Mouse (Mus musculus) left cerebral cortex, adult 18-20 months (tissue): ENCODE measurements around the gene Stra6. TPM values are rescaled to one million over a fixed set of nuclear protein-coding genes. Genes with fewer than 3 reads are reported as not detected.
A peak's percentile ranks its signal among the peaks of the same experiment; 100 is the strongest.

ENCODE experiments used
- DNase-seq, 2 experiments: peaks; one replicate each; pipeline ENCODE4 v3.0.0; 2021 to 2022; ENCODE audit warnings: low spot score in 2 of 2, mixed read lengths in 1 of 2
- total RNA-seq, 2 experiments: library from RNA; stranded (reverse); gene quantifications; 2 replicates each; pipeline ENCODE4 v1.2.3; 2021

Gene Stra6
- total RNA-seq, 2 experiments from 2014 or later: 7.8 to 10.3 TPM

DNA sequence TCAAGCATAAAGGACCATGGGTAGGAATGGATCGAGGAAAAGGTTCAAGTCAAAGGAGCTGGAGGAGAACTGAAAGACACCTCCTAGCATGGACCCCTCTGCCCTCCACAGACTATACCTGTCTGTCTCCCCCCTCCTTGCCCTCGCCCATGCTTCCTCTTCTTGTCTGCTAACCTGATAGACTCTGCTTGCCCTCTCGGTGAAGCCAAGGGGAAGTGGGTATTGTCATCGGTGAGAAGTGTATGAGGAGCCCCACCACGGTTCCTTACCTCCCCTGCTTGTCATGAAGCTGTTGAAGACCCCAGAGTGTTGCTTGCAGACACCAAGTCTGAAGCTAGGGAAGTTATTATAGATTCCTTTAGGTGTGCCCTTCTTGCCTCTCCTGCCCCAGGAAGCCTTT, 96.7 kb downstream of the Stra6 start:
- no peak for DNase-seq

DNA sequence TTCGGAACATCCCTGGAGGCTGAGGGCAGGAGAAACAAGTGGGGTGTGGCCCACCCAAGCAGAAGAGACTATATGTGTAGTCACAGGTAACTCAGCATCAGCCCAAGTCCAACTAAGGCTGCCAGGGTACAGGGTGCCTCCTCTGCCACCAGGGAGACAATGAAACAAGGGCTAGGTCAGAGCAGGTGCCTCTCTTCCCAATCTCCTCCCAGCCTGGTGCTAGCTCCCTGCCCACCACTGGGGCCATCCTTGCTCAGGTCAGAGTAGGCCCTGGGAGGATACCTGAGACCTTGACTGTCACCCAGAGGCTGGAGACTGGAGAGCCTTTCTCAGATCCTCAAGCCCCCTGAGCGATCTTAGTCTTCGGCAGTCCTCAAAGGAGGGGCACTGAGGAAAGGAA, 98.6 kb downstream of the Stra6 start:
- DNase-seq: no peak

DNA sequence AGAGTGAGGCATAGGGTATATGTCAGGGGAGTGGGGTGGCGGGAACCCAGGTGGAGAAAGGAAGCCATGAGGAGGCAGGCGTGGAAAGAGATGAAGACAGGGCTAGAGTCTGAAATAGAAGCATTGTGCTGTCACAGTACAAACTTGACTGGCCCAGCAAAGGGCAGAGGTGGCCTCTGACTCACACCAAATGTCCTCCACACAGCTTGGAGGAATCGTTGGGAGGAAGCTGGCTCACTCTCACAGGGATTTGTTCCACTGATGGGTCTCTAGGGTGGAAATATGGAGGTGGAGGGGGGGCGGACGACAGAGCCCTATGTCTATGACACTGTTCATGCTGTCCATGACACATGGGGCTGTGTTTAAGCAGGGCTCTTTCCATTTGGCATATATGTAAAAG, 99.6 kb downstream of the Stra6 start:
- no peak for DNase-seq

DNA sequence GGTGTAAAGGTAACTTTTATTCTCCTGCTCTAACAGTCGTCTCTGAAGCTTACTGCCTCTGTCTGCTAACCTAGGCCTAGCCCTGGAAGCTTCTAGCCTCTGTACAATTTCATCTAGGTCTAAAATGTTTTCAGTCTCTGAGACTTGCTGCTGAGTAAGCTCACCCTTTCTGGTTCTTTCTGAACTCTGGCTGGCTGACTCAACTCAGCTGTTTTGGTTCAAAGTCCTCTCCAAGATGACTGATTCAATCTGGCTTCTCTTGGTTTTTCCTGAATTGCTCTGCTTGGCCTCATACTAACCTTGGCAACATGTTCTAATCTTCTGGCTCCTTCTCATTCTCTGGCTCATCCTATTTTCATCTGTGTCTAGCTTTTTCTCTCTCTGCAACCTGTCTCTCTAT, 102.2 kb downstream of the Stra6 start:
- no peak for DNase-seq

DNA sequence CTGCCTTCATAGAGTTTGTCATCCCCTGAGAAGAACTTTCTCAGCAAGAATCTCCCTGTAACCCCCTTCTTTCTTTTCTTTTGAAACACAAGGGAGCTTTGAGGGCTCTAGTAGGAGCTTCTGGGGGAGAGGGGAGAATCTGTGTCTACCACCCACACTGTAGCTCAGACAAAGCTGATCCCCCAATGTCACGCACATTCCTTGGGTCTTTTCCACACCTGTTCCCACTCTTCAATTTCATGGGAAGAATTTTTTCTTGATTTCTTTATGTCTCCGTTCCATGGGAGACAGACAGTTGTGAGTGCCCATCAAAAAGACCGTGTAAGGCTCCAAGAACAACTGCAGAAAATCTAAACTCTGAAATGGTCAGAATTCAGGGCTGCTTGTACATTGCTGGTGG, 105.3 kb downstream of the Stra6 start:
- DNase-seq: no peak

DNA sequence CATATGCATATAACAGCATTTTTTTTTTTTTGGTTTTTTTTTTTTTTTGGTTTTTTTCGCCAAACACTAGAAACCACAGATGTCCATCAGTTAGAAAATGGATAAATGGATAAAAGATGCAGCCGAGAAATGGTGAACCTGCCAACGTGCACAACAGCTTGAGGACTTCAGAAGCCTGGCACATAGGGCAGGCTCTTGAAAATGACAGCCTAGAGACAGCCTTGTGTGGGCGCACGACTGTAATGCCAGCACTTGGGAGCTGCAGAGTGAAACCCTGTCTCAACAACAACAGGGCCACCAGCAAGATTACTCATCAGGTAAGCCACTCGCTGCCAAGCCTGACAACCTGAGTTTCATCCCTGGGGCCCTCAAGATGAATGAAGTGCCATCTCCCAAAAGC, 105.8 kb downstream of the Stra6 start:
- DNase-seq: no peak

DNA sequence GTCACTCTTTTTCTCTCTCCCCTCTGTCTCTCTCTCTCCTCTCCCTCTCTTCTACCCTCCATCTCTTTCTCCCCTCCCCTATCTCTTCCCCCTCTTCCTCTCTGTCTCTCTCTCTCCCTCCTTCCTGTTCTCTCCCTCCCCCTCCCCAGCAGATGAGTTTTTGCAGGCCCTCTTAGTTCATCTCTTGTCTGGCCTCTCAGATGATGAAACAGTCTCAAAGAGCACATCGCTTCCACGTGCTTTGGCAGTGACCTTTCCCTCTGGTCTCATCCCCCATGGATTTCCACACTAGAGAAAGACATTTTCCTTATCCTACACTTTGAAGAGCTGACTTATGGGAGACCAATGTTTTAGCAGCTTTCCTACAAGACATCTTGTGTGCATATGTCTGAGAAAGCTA, 109.3 kb downstream of the Stra6 start:
- no peak for DNase-seq

DNA sequence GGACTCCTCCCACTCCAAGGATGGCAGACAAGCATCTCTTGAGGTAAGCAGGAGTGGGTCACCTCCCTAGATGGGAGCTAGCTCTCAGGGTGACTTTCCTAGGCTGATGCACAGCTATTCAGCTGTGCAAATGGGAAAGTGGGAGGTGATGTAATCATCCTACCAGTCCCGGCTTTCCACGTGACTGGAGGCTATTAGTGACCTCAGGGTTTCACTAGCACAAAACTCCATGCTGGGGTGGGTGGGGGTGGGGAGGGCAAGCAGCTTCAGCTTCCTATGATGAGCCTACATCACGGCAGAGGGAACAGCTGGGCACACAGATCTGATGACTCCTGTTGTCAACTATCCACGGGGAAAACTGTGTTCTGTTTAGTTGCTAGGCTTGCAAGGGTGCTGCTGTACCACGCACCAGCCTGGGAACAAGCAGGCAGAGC, 111.2 kb downstream of the Stra6 start:
- peak; percentile 35 to 58 for DNase-seq

DNA sequence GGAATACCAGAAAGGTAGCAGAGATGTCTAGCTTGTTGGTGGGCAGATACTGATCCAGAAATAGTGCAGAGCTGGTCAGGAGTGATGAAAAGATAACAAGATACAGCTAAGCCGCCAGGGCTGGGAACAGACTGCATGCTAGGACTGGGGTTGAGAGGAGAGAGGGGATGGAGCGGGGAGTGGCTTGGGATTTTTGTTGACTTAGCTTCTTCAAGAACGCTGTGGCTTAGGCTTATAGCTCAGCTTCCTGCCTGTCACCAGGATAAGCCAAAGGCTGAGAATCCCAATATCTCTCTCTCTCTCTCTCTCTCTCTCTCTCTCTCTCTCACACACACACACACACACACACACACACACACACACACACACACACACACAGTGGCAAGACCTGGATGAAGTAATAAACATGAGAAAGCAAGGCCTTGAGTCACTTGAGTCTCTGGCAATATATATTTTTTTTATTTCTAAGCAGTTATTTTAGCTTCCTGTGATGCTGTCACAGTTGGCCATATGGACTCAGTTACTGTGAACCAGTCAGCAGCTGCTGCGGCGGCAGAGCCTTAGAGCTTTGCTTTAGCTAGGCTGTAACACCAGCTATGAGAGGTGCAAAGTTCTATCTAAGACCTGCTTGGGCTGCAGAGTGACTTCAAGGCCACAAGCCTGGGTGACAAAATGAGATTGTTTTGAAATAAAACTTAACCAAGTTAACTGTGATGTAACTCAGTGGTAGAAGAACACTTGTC, 112.3 kb downstream of the Stra6 start:
- peak; percentile 52 to 61 for DNase-seq

DNA sequence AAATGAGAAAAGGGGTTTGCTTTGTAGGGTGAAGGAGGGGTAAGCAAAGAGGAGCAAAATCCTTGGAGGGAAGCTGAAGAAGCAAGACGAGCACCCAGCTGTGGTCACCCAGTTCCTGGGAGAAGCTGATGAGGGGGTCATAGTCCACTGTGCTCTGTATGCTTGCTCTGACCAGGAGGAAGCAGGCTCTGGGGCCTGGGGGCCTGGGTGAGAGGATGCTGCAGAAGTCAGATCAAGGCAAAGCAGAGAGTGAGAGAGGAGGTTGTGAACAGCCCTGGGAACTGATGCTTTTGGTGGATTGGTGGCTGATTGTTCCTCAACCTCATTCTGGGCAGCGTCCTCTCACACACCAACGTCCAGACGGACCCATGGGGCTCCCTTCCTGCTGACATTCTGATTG, 113.6 kb downstream of the Stra6 start:
- DNase-seq: no peak

DNA sequence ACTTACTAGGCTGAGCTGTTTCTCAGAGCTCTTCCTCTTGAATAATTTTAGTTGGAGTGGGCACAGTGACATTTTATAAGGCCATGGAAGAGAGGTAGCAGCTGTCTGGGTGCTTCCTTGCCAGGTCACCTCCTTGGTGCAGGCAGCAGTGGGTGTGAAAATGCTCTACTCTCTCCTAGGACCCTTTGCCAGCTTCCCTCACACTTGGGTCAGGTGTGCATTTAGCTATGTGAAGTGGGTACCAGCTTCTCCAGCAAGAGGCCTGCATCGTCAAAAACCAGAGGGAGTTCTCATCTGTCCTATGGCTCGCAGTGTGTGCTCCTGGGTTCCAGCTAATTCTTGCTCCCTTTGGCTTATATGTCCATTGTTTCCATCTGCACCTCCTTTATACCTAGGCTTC, 115.8 kb downstream of the Stra6 start:
- no peak for DNase-seq

DNA sequence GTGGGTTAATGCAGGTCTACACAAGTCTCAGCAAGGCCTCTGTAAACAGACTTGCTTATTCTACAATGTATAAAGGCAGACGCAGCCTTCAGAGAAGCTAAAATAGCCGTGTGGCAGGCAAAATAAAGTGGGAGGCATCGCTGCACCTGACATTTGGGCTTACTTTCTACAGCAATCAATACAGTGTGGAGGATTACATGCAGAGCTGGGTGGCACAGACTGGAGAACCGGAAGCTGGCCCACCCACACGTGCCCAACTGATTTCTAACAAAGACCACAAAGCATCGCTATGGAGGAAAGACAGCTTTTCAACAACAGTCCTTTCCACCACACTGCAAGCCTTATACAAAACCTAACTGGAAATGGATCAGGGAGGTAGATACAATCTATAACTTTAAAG, 120.9 kb downstream of the Stra6 start:
- no peak for DNase-seq

DNA sequence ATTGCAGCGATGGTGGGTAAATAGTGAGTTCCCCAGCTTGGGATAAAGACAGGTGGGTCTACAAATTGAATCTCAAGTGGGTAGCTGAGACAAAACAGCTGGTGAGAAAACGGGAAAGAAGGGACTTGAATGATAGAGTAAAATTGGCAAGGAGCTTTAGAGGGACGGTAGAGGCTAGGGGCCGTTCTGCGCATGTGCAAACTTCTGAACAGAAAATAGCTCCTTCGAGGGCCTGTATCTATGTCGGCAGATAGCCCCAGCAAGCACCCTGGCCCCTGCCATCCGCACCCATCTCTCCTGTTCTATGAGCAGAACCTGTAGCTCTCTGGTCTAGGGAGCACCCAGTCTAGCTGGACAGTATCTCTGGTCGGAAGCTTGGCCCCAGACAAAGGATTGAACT, 130.6 kb downstream of the Stra6 start:
- DNase-seq: no peak

DNA sequence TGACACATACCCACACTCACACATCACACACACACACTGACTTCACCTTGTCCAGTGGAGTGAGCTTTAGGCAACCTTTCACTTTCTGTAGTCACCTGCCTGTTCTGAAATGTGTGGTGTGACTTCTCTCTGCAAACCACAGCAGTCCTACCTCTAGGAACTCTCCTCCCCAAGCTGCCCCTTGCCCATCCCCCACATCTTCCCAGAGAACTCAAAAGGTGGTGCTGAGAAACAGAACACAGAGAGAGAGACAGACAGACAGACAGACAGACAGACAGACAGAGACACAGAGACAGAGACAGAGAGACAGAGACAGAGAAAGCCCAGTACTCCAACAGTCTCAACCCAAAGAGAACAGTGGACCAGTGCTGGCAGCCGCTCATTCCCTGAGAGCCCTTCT, 132.1 kb downstream of the Stra6 start:
- DNase-seq: no peak

DNA sequence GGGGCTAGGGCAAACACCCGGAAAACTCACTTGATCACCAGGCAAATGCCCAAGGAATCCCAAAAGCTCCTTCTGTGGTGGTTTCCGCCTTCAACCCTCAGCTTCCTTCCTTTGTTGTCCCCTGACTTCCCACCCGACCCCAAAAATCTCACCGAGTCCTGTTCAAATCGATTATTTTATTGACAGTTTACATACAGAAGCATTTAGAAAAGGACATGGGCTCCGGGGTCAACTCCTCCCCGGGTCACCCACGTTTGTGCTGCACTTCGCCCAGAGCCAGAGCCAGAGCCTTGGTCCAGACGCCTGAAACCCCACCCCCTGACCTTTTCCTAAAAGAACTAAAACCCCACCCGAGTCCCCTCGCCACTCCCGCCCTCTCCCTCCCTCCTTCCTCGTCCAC, 132.6 kb downstream of the Stra6 start:
- no peak for DNase-seq

DNA sequence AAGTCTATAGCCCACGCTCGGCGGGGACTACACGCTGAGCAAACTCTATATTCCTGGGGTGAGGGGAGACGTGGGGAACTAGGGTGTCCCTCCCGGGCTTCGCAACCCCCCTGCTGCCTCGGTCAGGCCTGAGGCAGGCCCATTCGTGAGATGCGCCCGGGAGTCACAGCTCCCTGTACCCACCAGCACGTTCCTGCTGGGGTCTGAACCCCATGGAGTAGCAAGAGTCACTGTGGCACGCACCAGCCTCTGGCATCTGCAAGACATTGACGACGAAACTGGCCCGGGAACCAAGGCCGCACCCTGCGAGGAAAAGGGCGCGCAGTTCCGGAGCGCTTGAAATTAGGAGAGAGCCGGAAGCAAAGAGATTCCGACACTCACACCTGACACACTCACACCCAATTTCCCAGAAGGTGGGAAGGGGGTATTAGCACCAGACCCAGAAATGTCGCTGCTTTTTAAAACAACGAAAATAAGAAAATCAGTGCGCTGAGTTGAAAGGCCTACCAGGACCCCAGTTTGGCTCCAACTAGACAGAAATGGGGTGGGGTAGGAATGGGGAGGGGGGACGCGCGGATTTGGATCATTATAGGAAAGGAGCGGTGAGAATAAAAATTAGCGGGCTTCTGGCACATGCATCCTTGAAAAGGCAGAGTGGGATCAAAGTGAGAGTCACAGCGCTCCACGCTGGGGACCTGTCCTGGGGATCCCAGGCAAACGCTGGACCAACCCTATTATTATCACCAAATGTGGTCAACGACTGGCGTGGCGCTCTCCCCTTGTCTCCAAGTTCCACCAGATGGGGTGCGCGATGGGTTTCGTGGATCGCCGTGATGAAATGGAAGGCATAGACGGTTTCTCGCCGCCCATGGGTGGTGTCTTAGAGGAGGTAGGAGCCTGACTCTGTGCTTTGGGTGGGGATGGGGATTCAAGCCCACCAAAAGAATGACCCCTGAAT, 133.3 kb downstream of the Stra6 start:
- DNase-seq: no peak

DNA sequence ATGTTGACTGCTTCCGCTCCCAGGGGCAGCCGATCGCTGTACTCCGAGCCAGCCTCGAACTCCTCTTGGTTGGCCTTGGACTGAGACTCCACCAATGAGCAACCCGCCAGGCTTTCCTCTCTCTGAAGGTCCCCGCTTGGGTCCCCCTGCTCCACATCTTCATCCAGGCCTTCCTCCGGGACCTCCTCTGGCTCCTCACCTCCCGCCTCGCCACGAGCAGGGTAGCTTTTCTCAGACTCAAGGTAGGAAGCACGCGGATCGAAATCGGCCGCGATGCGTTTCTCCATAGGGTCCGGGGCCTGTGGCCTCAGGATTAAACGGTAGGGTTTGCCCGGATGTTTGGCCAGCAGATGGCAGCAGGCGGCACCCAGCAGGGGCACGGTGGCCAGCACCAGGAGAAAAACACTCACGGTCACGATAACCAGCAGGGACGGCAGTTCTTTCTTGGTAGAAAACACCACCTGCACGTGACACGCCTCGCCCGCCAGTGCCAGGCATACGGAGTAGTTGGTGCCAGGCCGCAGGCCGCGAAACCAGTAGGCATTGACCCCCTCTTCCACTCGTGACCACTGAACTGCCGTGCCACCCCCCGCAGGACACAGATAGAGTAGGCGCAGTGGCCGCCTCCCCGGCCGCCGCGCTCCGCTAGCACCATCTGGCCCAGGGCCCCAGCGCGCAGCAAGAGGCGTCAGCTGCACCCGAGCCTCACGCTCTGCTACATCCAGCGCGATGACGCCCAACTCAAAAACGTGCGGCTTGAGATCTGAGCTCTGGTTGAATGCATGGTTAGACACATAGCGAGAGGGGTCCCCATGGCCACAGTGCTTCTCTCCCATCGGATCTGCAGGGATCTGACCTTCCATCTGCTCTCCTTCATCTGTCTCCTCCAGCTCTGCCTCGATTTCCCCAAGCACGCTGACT, 134.5 kb downstream of the Stra6 start:
- peak; percentile 58 to 67 for DNase-seq

DNA sequence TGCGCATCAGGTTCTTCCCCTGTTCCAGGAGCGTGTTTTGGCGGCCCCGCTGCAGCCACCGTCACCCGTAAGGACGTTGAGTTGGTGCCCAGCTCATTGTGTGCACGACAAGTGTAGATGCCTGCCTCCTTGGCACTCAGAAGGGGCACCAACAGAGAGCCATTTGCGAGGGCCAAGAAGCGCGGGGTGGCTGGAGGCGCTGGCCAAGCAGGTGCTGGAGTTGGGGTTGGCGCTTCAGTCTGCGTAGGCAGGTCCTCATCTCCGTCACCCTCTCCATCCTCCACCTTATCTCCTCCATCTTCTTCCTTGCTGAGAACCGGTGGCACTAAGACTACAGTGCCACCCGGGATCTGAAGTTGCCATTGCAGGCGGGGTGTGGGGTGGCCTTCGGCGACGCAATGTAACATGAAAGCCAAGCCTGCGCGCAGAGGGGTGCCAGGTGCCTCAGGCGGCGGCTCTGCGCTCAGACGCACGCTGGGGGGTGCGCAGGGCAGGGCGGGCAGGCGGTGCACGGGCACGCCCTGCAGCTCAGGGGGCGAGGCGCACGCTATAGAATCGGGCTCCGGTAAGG, 135.3 kb downstream of the Stra6 start:
- DNase-seq: peak in 1 of 2 experiments; percentile 36

DNA sequence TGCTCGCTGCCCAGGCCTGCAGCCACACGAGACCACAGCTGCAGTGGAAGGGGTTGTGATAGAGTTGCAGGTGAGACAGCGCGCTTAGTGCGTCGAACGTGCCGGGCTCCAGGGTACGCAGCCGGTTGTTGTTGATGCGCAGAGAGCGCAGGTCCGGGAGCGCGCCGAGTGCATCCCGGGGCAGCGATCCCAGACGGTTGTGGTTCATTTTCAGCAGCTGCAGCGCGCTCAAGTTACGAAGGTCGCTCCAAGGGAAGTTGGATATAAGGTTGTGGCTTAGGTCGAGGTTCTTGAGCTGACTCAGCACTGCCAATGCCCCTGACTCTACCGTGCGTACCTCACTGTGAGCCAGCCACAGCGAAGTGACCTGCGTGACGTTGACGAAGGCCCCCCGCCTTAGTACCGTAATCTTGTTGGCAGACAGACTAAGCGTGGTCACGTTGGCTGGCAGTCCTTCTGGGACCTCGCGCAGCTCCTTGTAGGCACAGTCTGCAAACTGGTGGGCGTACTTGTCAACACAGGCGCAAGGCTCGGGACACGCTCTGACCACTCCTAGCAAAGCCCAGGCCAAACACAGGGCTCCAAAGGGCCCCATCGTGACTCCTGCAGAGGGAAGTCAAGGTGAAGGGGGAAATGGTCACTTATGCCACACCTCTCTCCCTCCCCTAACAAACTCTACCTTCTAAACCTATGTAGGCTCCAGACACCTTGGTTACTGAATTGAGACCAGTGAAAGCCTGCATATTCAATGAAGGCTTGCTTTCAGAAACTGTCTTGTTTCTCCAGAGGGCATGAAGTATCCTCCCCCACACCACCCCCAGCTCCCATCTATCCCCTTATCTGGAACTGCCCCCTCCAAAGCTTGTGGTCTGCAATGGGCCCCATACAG, 136.0 kb downstream of the Stra6 start:
- peak; percentile 44 to 56 for DNase-seq
